ENCODE assay signal across 7 mouse cellular contexts in the genomic region with DNA sequence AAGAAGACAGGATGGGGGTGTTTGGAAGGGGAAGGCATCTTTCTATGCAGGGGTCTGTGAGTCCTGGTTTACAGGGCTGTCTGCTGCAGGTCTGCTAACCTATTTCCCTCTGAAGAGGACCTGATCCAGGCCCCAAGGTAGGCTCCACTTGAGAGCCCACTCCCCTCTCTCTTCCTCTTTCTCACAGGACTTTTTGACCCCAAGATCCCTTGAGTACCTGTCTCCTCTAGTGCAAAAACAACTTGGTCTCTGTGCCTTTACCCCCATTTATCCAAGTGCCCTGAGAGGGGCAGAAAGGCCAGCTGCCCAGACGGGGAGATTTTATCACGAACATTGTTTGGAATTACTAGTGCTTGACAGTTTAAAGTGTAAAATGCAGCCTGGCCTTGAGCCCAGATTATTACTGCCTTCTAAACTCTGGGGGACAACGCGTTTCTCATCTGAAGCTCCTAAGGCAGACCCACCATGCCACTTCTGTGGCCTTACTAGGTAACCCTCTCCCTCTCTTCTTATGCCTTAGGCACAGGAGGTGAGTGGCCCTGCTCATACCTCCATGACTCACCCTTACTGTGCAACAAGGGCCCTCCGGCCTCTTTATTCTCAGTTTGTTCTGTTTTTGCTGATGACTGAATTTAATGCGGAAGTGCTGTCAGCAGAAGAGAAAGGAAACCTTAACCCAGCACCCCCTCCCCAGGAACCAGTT.
A peak's percentile ranks its signal among the peaks of the same experiment; 100 is the strongest.
DNase-seq lines count a peak whose midpoint lies in the region; ATAC-seq and TF ChIP-seq lines count a peak whose summit lies in the region.

No protein-coding gene starts in this region.

- DNase-seq in MEL (ENCODE audit: low read depth, low spot score) = peak; percentile 63
- no peak for DNase-seq in embryonic facial prominence, embryonic 10.5 days (ENCODE audit: low spot score)
- no peak for DNase-seq in retina, postnatal 1 day
- DNase-seq in cerebellum, adult 9-10 months = no peak

- no peak for TF ChIP-seq EP300 in MEL (IDR thresholded peaks at IDR 0.05; ENCODE audit: low read depth in 1 of 2, low read length in 2 of 2)

- TF ChIP-seq POLR2A in MEL (IDR thresholded peaks at IDR 0.05; ENCODE audit: control insufficient read depth in 1 of 2, insufficient read depth in 1 of 2, low read depth in 1 of 2, low read length in 2 of 2, poor library complexity in 1 of 2) = no peak

- H3K79me2 ChIP-seq in MEL (ENCODE audit: control insufficient read depth, insufficient read depth, low read length, poor library complexity) = no peaks in the 10 kb centered on the region; the same call in 1 of the 2 replicates

- peaks cover 0 to 44% of the 10 kb centered on the region in 2 experiments; a peak in 2 of 4 replicates for H3K36me3 ChIP-seq in MEL (ENCODE audit: control insufficient read depth in 1 of 2, insufficient read depth in 2 of 2, low read length in 2 of 2)
- no peaks in the 10 kb centered on the region for H3K36me3 ChIP-seq in embryonic facial prominence, embryonic 10.5 days (replicated peaks)
- H3K36me3 ChIP-seq in liver, embryonic 16.5 days (ENCODE audit: control insufficient read depth, insufficient read depth) = no peaks in the 10 kb centered on the region
- no peaks in the 10 kb centered on the region for H3K36me3 ChIP-seq in neural tube, embryonic 15.5 days

- no peaks in the 10 kb centered on the region for H3K27me3 ChIP-seq in MEL (ENCODE audit: control insufficient read depth in 1 of 2, insufficient read depth in 2 of 2, low read length in 2 of 2)
- H3K27me3 ChIP-seq in embryonic facial prominence, embryonic 10.5 days (replicated peaks; ENCODE audit: low read depth, poor library complexity, severe bottlenecking) = no peaks in the 10 kb centered on the region
- no peaks in the 10 kb centered on the region for H3K27me3 ChIP-seq in liver, embryonic 16.5 days (ENCODE audit: control insufficient read depth, insufficient read depth, low read depth, low read length)
- H3K27me3 ChIP-seq in neural tube, embryonic 15.5 days (replicated peaks) = no peaks in the 10 kb centered on the region

- H3K4me3 ChIP-seq in MEL (ENCODE audit: control insufficient read depth in 1 of 2, insufficient read depth in 1 of 2, low read depth in 2 of 2, low read length in 2 of 2) = no peak overlapping the region
- no peak overlapping the region for H3K4me3 ChIP-seq in embryonic facial prominence, embryonic 10.5 days
- H3K4me3 ChIP-seq in liver, embryonic 16.5 days (ENCODE audit: low read depth, low read length) = no peak overlapping the region
- H3K4me3 ChIP-seq in neural tube, embryonic 15.5 days (replicated peaks) = no peak overlapping the region

- TF ChIP-seq CTCF in MEL (IDR thresholded peaks at IDR 0.05 in 2 of 3, conservative IDR thresholded peaks at IDR 0.05 in 1 of 3; ENCODE audit: control insufficient read depth in 1 of 3, insufficient read depth in 1 of 3, low read depth in 2 of 3, low read length in 3 of 3, poor library complexity in 1 of 3, severe bottlenecking in 1 of 3) = no peak

- no peaks in the 10 kb centered on the region for H3K9me3 ChIP-seq in MEL (replicated peaks; ENCODE audit: insufficient read depth, low read length)
- no peaks in the 10 kb centered on the region for H3K9me3 ChIP-seq in embryonic facial prominence, embryonic 10.5 days
- H3K9me3 ChIP-seq in liver, embryonic 16.5 days (replicated peaks; ENCODE audit: control insufficient read depth, low read length) = no peaks in the 10 kb centered on the region
- no peaks in the 10 kb centered on the region for H3K9me3 ChIP-seq in neural tube, embryonic 15.5 days (replicated peaks)

- peaks cover 31 to 62% of the 10 kb centered on the region in 2 experiments for H3K4me1 ChIP-seq in MEL (ENCODE audit: control insufficient read depth in 1 of 2, insufficient read depth in 2 of 2, low read length in 2 of 2)
- peaks cover 83% of the 10 kb centered on the region for H3K4me1 ChIP-seq in embryonic facial prominence, embryonic 10.5 days
- H3K4me1 ChIP-seq in liver, embryonic 16.5 days (ENCODE audit: control insufficient read depth, low read depth, low read length) = peaks cover 59% of the 10 kb centered on the region
- H3K4me1 ChIP-seq in neural tube, embryonic 15.5 days = peaks cover 42% of the 10 kb centered on the region

- peak overlapping the region; percentile 21 for H3K9ac ChIP-seq in MEL (ENCODE audit: control insufficient read depth, low read depth, low read length, poor library complexity, severe bottlenecking)
- H3K9ac ChIP-seq in liver, embryonic 16.5 days (ENCODE audit: low read depth, low read length) = no peak overlapping the region
- no peak overlapping the region for H3K9ac ChIP-seq in neural tube, embryonic 15.5 days (replicated peaks)

- no peak for TF ChIP-seq RAD21 in MEL (IDR thresholded peaks at IDR 0.05; ENCODE audit: low read depth, low read length)

- peak overlapping the region; percentile 66 for H3K27ac ChIP-seq in MEL (ENCODE audit: control insufficient read depth, low read depth, low read length)
- H3K27ac ChIP-seq in embryonic facial prominence, embryonic 10.5 days (replicated peaks) = peak overlapping the region; percentile 97
- H3K27ac ChIP-seq in liver, embryonic 16.5 days (ENCODE audit: low read length) = peak overlapping the region; percentile 94
- H3K27ac ChIP-seq in neural tube, embryonic 15.5 days (replicated peaks) = peak overlapping the region; percentile 90

- peak; percentile 30 for ATAC-seq in inflammation-experienced regulatory T-cells, adult 6 months
- no peak for ATAC-seq in liver, embryonic 16.5 days (ENCODE audit: low read depth)
- ATAC-seq in neural tube, embryonic 15.5 days (ENCODE audit: low FRiP score) = no peak

- WGBS in embryonic facial prominence, embryonic 10.5 days = 64% methylated on average over 6 of the region's 6 CpGs
- WGBS in liver, embryonic 16.5 days (ENCODE audit: insufficient replicate concordance) = 37% methylated on average over 6 of the region's 6 CpGs
- 63% methylated on average over 6 of the region's 6 CpGs for WGBS in neural tube, embryonic 15.5 days

- H3K4me2 ChIP-seq in liver, embryonic 16.5 days (ENCODE audit: low read depth, low read length) = no peak overlapping the region
- no peak overlapping the region for H3K4me2 ChIP-seq in neural tube, embryonic 15.5 days

TF ChIP-seq in MEL, 35 proteins besides CTCF, POLR2A, EP300 and RAD21:
- TF ChIP-seq ZMIZ1 (IDR thresholded peaks at IDR 0.05; ENCODE audit: low read depth, low read length) = no peak
- TF ChIP-seq TBP (IDR thresholded peaks at IDR 0.05; ENCODE audit: low read depth, low read length) = no peak
- no peak for TF ChIP-seq GABPA (IDR thresholded peaks at IDR 0.05; ENCODE audit: low read depth, low read length)
- TF ChIP-seq GATA1 (IDR thresholded peaks at IDR 0.05; ENCODE audit: low read depth, low read length) = 0 out of 2 replicates have a peak, but pooled peaks have one; percentile 10
- TF ChIP-seq HCFC1 (IDR thresholded peaks at IDR 0.05; ENCODE audit: low read depth, low read length) = no peak
- 0 out of 2 replicates have a peak, but pooled peaks have one; percentile 5 for TF ChIP-seq ETS1 (IDR thresholded peaks at IDR 0.05; ENCODE audit: low read depth, low read length)
- TF ChIP-seq JUND (IDR thresholded peaks at IDR 0.05; ENCODE audit: low read depth, low read length) = 0 out of 2 replicates have a peak, but pooled peaks have one; percentile 30
- TF ChIP-seq MAFK (IDR thresholded peaks at IDR 0.05; ENCODE audit: borderline replicate concordance, low read depth, low read length) = 0 out of 2 replicates have a peak, but pooled peaks have one; percentile 28
- no peak for TF ChIP-seq E2F4 (IDR thresholded peaks at IDR 0.05; ENCODE audit: borderline replicate concordance, low read depth, low read length)
- TF ChIP-seq ELF1 (IDR thresholded peaks at IDR 0.05; ENCODE audit: low read depth, low read length) = peak; percentile 77
- no peak for TF ChIP-seq MXI1 (IDR thresholded peaks at IDR 0.05; ENCODE audit: low read depth, low read length)
- no peak for TF ChIP-seq MYC (IDR thresholded peaks at IDR 0.05; ENCODE audit: low read depth, low read length)
- no peak for TF ChIP-seq MEF2A (IDR thresholded peaks at IDR 0.05; ENCODE audit: extremely low read depth, insufficient replicate concordance, low read depth, low read length, poor library complexity, severe bottlenecking)
- no peak for TF ChIP-seq POLR2AphosphoS5 (IDR thresholded peaks at IDR 0.05; ENCODE audit: borderline replicate concordance, low read depth, low read length)
